In the genomic region with DNA sequence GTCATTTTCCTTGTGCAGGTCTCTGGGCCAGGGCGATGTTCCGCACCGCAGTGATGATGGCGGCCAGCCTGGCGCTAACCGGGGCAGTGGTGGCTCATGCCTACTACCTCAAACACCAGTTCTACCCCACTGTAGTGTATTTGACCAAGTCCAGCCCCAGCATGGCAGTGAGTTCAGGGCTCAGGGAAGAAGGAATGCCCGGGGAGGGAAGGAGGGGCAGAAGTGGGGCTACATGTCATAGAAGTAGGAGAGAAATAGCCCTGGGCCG, we compare ENCODE assay signal across 8 mouse cellular contexts. TPM values are rescaled to one million over a fixed set of nuclear protein-coding genes. Genes with fewer than 3 reads are reported as not detected.
DNase-seq lines count a peak whose midpoint lies in the region; ATAC-seq and TF ChIP-seq lines count a peak whose summit lies in the region.

No protein-coding gene starts in this region.

- DNase-seq in heart, adult 2 months, result no peak
- no peak for DNase-seq in heart, postnatal 25 days (ENCODE audit: low spot score)
- no peak for DNase-seq in CH12.LX (ENCODE audit: extremely low read depth)
- DNase-seq in forebrain, embryonic 14.5 days (ENCODE audit: low spot score), result no peak
- no peak for DNase-seq in liver, embryonic 13.5 days
- no peak for DNase-seq in adrenal gland, postnatal 25 days
- DNase-seq in left cerebral cortex, adult 11 months (ENCODE audit: low spot score), result no peak
- DNase-seq in thymus, postnatal 0 days (ENCODE audit: low spot score), result no peak

- no peak for ATAC-seq in forebrain, embryonic 14.5 days
- no peak for ATAC-seq in liver, embryonic 13.5 days (ENCODE audit: low read depth)

- TF ChIP-seq RAD21 in CH12.LX (IDR thresholded peaks at IDR 0.05; ENCODE audit: low read depth, low read length), result no peak

- WGBS in heart, adult 2 months, result 82% methylated on average over 8 of the region's 8 CpGs
- WGBS in forebrain, embryonic 14.5 days, result 91% methylated on average over 8 of the region's 8 CpGs
- WGBS in liver, embryonic 13.5 days (ENCODE audit: insufficient replicate concordance), result 75% methylated on average over 8 of the region's 8 CpGs

- peak overlapping the region; percentile 82 for H3K4me3 ChIP-seq in heart, adult 2 months
- peak overlapping the region; percentile 82 to 99 (median 98) for H3K4me3 ChIP-seq in CH12.LX (replicated peaks in 1 of 3; ENCODE audit: low read depth in 2 of 3, low read length in 2 of 3, poor library complexity in 1 of 3)
- peak overlapping the region; percentile 96 for H3K4me3 ChIP-seq in forebrain, embryonic 14.5 days (ENCODE audit: low read depth, low read length)
- H3K4me3 ChIP-seq in liver, embryonic 13.5 days (replicated peaks), result peak overlapping the region; percentile 89

- peak overlapping the region; percentile 91 for H3K9ac ChIP-seq in heart, adult 2 months (ENCODE audit: low read depth, low read length)
- H3K9ac ChIP-seq in CH12.LX (ENCODE audit: insufficient read depth, low read depth), result peak overlapping the region; percentile 97
- H3K9ac ChIP-seq in forebrain, embryonic 14.5 days (ENCODE audit: low read length), result peak overlapping the region; percentile 84
- H3K9ac ChIP-seq in liver, embryonic 13.5 days, result peak overlapping the region; percentile 93

- H3K27ac ChIP-seq in heart, adult 2 months, result no peak overlapping the region; the same call in 1 of the 2 replicates
- H3K27ac ChIP-seq in CH12.LX (ENCODE audit: insufficient read depth, low read depth), result peak overlapping the region; percentile 99
- H3K27ac ChIP-seq in forebrain, embryonic 14.5 days (ENCODE audit: low read depth, low read length), result no peak overlapping the region
- peak overlapping the region; percentile 96 for H3K27ac ChIP-seq in liver, embryonic 13.5 days

- intact Hi-C loops in heart, adult 2 months (cut with DNase I), result loop anchor here (10.0 kb wide), 1 partner anchor 77 kb away; the partner anchor contains the start of gene Snx15
- intact Hi-C loops in heart, postnatal 25 days (cut with DNase I), result loop anchor here (5.0 kb wide), 1 partner anchor 69 kb away; the partner anchor contains the start of gene Sac3d1

- no peaks in the 10 kb centered on the region for H3K36me3 ChIP-seq in heart, adult 2 months (ENCODE audit: control insufficient read depth, insufficient read depth, low read length)
- peaks cover 45 to 48% of the 10 kb centered on the region in 2 experiments for H3K36me3 ChIP-seq in CH12.LX (replicated peaks in 1 of 2; ENCODE audit: control insufficient read depth in 1 of 2, insufficient read depth in 1 of 2, low read length in 1 of 2)
- peaks cover 48% of the 10 kb centered on the region for H3K36me3 ChIP-seq in forebrain, embryonic 14.5 days (ENCODE audit: control insufficient read depth, insufficient read depth, low read length)
- H3K36me3 ChIP-seq in liver, embryonic 13.5 days, result peaks cover 51% of the 10 kb centered on the region

- in situ Hi-C loops in CH12.LX (cut with MboI; ENCODE audit: low pct_ligation_motif_present, low pct_unique_long_range_greater_than_20kb, low sequenced_read_pairs), result no loop called here

- H3K9me3 ChIP-seq in CH12.LX (replicated peaks; ENCODE audit: low read length), result no peaks in the 10 kb centered on the region
- H3K9me3 ChIP-seq in forebrain, embryonic 14.5 days (replicated peaks; ENCODE audit: control insufficient read depth, low read length), result no peaks in the 10 kb centered on the region
- H3K9me3 ChIP-seq in liver, embryonic 13.5 days (replicated peaks), result no peaks in the 10 kb centered on the region

- peak overlapping the region; percentile 93 for H3K4me2 ChIP-seq in CH12.LX (ENCODE audit: insufficient read depth, low read depth, poor library complexity, severe bottlenecking)
- peak overlapping the region; percentile 90 for H3K4me2 ChIP-seq in forebrain, embryonic 14.5 days (ENCODE audit: low read length)
- H3K4me2 ChIP-seq in liver, embryonic 13.5 days, result peak overlapping the region; percentile 97

- no peaks in the 10 kb centered on the region for H3K27me3 ChIP-seq in heart, adult 2 months (ENCODE audit: control insufficient read depth, insufficient read depth, low read length)
- no peaks in the 10 kb centered on the region for H3K27me3 ChIP-seq in CH12.LX (replicated peaks)
- no peaks in the 10 kb centered on the region for H3K27me3 ChIP-seq in forebrain, embryonic 14.5 days (replicated peaks; ENCODE audit: control insufficient read depth, insufficient read depth, low read length)
- H3K27me3 ChIP-seq in liver, embryonic 13.5 days, result no peaks in the 10 kb centered on the region

- dilution Hi-C loops in CH12.LX (cut with MboI; ENCODE audit: extremely low pct_ligation_motif_present, extremely low pct_unique_long_range_greater_than_20kb, low sequenced_read_pairs), result no loop called here

- peaks cover 5% of the 10 kb centered on the region for H3K4me1 ChIP-seq in heart, adult 2 months (ENCODE audit: control insufficient read depth, insufficient read depth, low read length)
- H3K4me1 ChIP-seq in CH12.LX (ENCODE audit: control insufficient read depth in 1 of 2, insufficient read depth in 2 of 2), result peaks cover 30 to 58% of the 10 kb centered on the region in 2 experiments
- H3K4me1 ChIP-seq in forebrain, embryonic 14.5 days (ENCODE audit: control insufficient read depth, insufficient read depth, low read length), result peaks cover 15% of the 10 kb centered on the region
- H3K4me1 ChIP-seq in liver, embryonic 13.5 days (replicated peaks), result peaks cover 40% of the 10 kb centered on the region

- TF ChIP-seq CTCF in heart, adult 2 months (IDR thresholded peaks at IDR 0.05), result no peak
- TF ChIP-seq CTCF in CH12.LX (conservative IDR thresholded peaks at IDR 0.05 in 1 of 2, IDR thresholded peaks at IDR 0.05 in 1 of 2; ENCODE audit: low read depth in 2 of 2, low read length in 2 of 2), result no peak

- TF ChIP-seq POLR2A in heart, adult 2 months (IDR thresholded peaks at IDR 0.05; ENCODE audit: insufficient read depth, low read depth, low read length), result no peak
- TF ChIP-seq POLR2A in CH12.LX (IDR thresholded peaks at IDR 0.05; ENCODE audit: low read depth, low read length), result no peak

- no peak for TF ChIP-seq EP300 in heart, adult 2 months (IDR thresholded peaks at IDR 0.05; ENCODE audit: insufficient read depth, low read depth, low read length)
- no peak for TF ChIP-seq EP300 in CH12.LX (IDR thresholded peaks at IDR 0.05; ENCODE audit: low read length)

- peaks cover 3% of the 10 kb centered on the region; the same call in 1 of the 2 replicates for H3K79me2 ChIP-seq in heart, adult 2 months (replicated peaks; ENCODE audit: control insufficient read depth, insufficient read depth, low read length)
- H3K79me2 ChIP-seq in CH12.LX (replicated peaks; ENCODE audit: control insufficient read depth, extremely low read depth, insufficient read depth, poor library complexity, severe bottlenecking), result peaks cover 50% of the 10 kb centered on the region

RNA-seq across cellular contexts. Expression of gene Syvn1, which starts 1.5 kb away (rescaled TPM):
- total RNA-seq in heart, adult 2 months (2021), result 10 to 100 TPM; 21.3 to 24.2 TPM
- polyA plus RNA-seq in heart, adult 2 months (2012; rRNA removed), result 17.1 and 23.1 TPM in 2 replicates
- total RNA-seq in heart, postnatal 25 days (2021), result 10 to 100 TPM; 20.6 to 22.4 TPM
- 26.8 and 32.0 TPM in 2 replicates for total RNA-seq in CH12.LX (2012; rRNA removed)
- total RNA-seq in CH12.LX (2014; rRNA removed), result 13.5 and 16.5 TPM in 2 replicates
- polyA plus RNA-seq in CH12.LX (2012; ENCODE audit: insufficient read length, low read depth), result 82.5 and 106 TPM in 2 replicates
- 17.6 and 20.2 TPM in 2 replicates for polyA plus RNA-seq in forebrain, embryonic 14.5 days (2014; fragmentation: Nextera tagmentation; extraction: Ambion mirVana)
- polyA plus RNA-seq in liver, embryonic 13.5 days (2015; fragmentation: Nextera tagmentation; extraction: Ambion mirVana), result 11.6 and 13.9 TPM in 2 replicates
- total RNA-seq in adrenal gland, postnatal 25 days (2021), result 59.7 and 65.6 TPM in 2 replicates
- polyA plus RNA-seq in thymus, postnatal 0 days (2015; fragmentation: Nextera tagmentation; extraction: Ambion mirVana), result 15.1 and 16.5 TPM in 2 replicates

RNA-seq across cellular contexts. Expression of gene Mrpl49, which starts 9.8 kb away (rescaled TPM):
- 10 to 100 TPM; 37.1 to 39.0 TPM for total RNA-seq in heart, adult 2 months (2021)
- polyA plus RNA-seq in heart, adult 2 months (2012; rRNA removed), result 23.5 and 33.0 TPM in 2 replicates
- total RNA-seq in heart, postnatal 25 days (2021), result 10 to 100 TPM; 39.0 to 39.2 TPM
- total RNA-seq in CH12.LX (2012; rRNA removed) (37.4 and 49.8 TPM in 2 replicates), CH12.LX (2014; rRNA removed) (59.0 and 60.9 TPM in 2 replicates)
- polyA plus RNA-seq in CH12.LX (2012; ENCODE audit: insufficient read length, low read depth), result 55.6 and 66.6 TPM in 2 replicates
- polyA plus RNA-seq in forebrain, embryonic 14.5 days (2014; fragmentation: Nextera tagmentation; extraction: Ambion mirVana), result 82.8 and 85.5 TPM in 2 replicates
- polyA plus RNA-seq in liver, embryonic 13.5 days (2015; fragmentation: Nextera tagmentation; extraction: Ambion mirVana), result 50.2 and 59.4 TPM in 2 replicates
- 65.2 and 65.7 TPM in 2 replicates for total RNA-seq in adrenal gland, postnatal 25 days (2021)
- 65.2 and 71.4 TPM in 2 replicates for polyA plus RNA-seq in thymus, postnatal 0 days (2015; fragmentation: Nextera tagmentation; extraction: Ambion mirVana)

RNA-seq across cellular contexts. Expression of gene Fau, which starts 9.8 kb away (rescaled TPM):
- 100 to 1,000 TPM; 550 to 636 TPM for total RNA-seq in heart, adult 2 months (2021)
- polyA plus RNA-seq in heart, adult 2 months (2012; rRNA removed), result 265 and 386 TPM in 2 replicates
- 100 to 1,000 TPM; 499 to 563 TPM for total RNA-seq in heart, postnatal 25 days (2021)
- total RNA-seq in CH12.LX (2012; rRNA removed) (2,266 and 2,403 TPM in 2 replicates), CH12.LX (2014; rRNA removed) (1,142 and 1,239 TPM in 2 replicates)
- 2,522 and 2,776 TPM in 2 replicates for polyA plus RNA-seq in CH12.LX (2012; ENCODE audit: insufficient read length, low read depth)
- polyA plus RNA-seq in forebrain, embryonic 14.5 days (2014; fragmentation: Nextera tagmentation; extraction: Ambion mirVana), result 626 and 785 TPM in 2 replicates
- 639 and 696 TPM in 2 replicates for polyA plus RNA-seq in liver, embryonic 13.5 days (2015; fragmentation: Nextera tagmentation; extraction: Ambion mirVana)
- 891 and 1,016 TPM in 2 replicates for total RNA-seq in adrenal gland, postnatal 25 days (2021)
- polyA plus RNA-seq in thymus, postnatal 0 days (2015; fragmentation: Nextera tagmentation; extraction: Ambion mirVana), result 1,297 and 1,312 TPM in 2 replicates

RNA-seq across cellular contexts. Expression of gene Znhit2, which starts 13.2 kb away (rescaled TPM):
- 10 to 100 TPM in 1 of 2 experiments, 1 to 10 TPM in 1; 9.9 to 13.4 TPM for total RNA-seq in heart, adult 2 months (2021)
- polyA plus RNA-seq in heart, adult 2 months (2012; rRNA removed), result 12.3 and 14.4 TPM in 2 replicates
- 10 to 100 TPM; 11.9 to 12.4 TPM for total RNA-seq in heart, postnatal 25 days (2021)
- total RNA-seq in CH12.LX (2012; rRNA removed), result 29.2 and 32.7 TPM in 2 replicates
- total RNA-seq in CH12.LX (2014; rRNA removed), result 20.9 and 22.6 TPM in 2 replicates
- 20.1 and 20.5 TPM in 2 replicates for polyA plus RNA-seq in CH12.LX (2012; ENCODE audit: insufficient read length, low read depth)
- polyA plus RNA-seq in forebrain, embryonic 14.5 days (2014; fragmentation: Nextera tagmentation; extraction: Ambion mirVana), result 38.2 and 40.5 TPM in 2 replicates
- polyA plus RNA-seq in liver, embryonic 13.5 days (2015; fragmentation: Nextera tagmentation; extraction: Ambion mirVana), result 22.1 and 23.2 TPM in 2 replicates
- 34.6 TPM in 2 replicates for total RNA-seq in adrenal gland, postnatal 25 days (2021)
- polyA plus RNA-seq in thymus, postnatal 0 days (2015; fragmentation: Nextera tagmentation; extraction: Ambion mirVana), result 48.3 and 55.4 TPM in 2 replicates

RNA-seq across cellular contexts. Expression of gene Tm7sf2, which starts 20.3 kb away (rescaled TPM):
- 1 to 10 TPM; 2.7 to 3.7 TPM for total RNA-seq in heart, adult 2 months (2021)
- polyA plus RNA-seq in heart, adult 2 months (2012; rRNA removed), result 9.3 and 11.9 TPM in 2 replicates
- 1 to 10 TPM; 4.2 to 5.1 TPM for total RNA-seq in heart, postnatal 25 days (2021)
- total RNA-seq in CH12.LX (2012; rRNA removed) (8.7 and 10.8 TPM in 2 replicates), CH12.LX (2014; rRNA removed) (8.8 and 11.7 TPM in 2 replicates)
- polyA plus RNA-seq in CH12.LX (2012; ENCODE audit: insufficient read length, low read depth), result 7.9 and 15.1 TPM in 2 replicates
- polyA plus RNA-seq in forebrain, embryonic 14.5 days (2014; fragmentation: Nextera tagmentation; extraction: Ambion mirVana), result 32.6 and 35.6 TPM in 2 replicates
- polyA plus RNA-seq in liver, embryonic 13.5 days (2015; fragmentation: Nextera tagmentation; extraction: Ambion mirVana), result 30.6 and 33.2 TPM in 2 replicates
- total RNA-seq in adrenal gland, postnatal 25 days (2021), result 59.9 and 66.0 TPM in 2 replicates
- polyA plus RNA-seq in thymus, postnatal 0 days (2015; fragmentation: Nextera tagmentation; extraction: Ambion mirVana), result 10.1 and 10.3 TPM in 2 replicates

Comparison
In these comparisons a context has a peak if more than half of its experiments do, and no peak if none do; other contexts are left out.
1. H3K27ac ChIP-seq: peak in CH12.LX (single experiment) and liver, embryonic 13.5 days (single experiment); none in heart, adult 2 months (single experiment) and forebrain, embryonic 14.5 days (single experiment).
2. Peak in every context shown above with its lines, with median percentiles within 50 percentile points of each other: H3K4me3 ChIP-seq, H3K9ac ChIP-seq and H3K4me2 ChIP-seq.